Mouse (Mus musculus) midbrain, embryonic 14.5 days (tissue): ENCODE results near the gene Slc41a1. TPM values are rescaled to one million over a fixed set of nuclear protein-coding genes. Genes with fewer than 3 reads are reported as not detected.

ENCODE experiments used
- ATAC-seq: fragments of 200-750 bp; cut with Nextera tagmentation; 2 replicates; pipeline ENCODE4 v1.8.0; 2017; ENCODE audit warnings: moderate number of reproducible peaks, moderate library complexity; ENCODE audit not compliant: low FRiP score, low TSS enrichment
- DNase-seq: peaks from one replicate; pipeline ENCODE4 v3.0.0-alpha.2; 2015
- H3K27ac ChIP-seq: fragments of 300-500 bp; sonication (generic); replicated peaks from 2 replicates; pipeline ENCODE4 v1.5.1; 2014; ENCODE audit warnings: mild to moderate bottlenecking, low read depth, low read length, moderate library complexity
- H3K27me3 ChIP-seq: fragments of 300-500 bp; sonication (generic); 2 replicates; pipeline ENCODE4 v1.6.1; 2014; ENCODE audit warnings: low read length, control low read depth, mixed read lengths; ENCODE audit not compliant: control insufficient read depth, insufficient read depth
- H3K36me3 ChIP-seq: fragments of 300-500 bp; sonication (generic); 2 replicates; pipeline ENCODE4 v1.6.1; 2014; ENCODE audit warnings: low read length, control low read depth; ENCODE audit not compliant: control insufficient read depth, insufficient read depth
- H3K4me1 ChIP-seq: fragments of 300-500 bp; sonication (generic); 2 replicates; pipeline ENCODE4 v1.6.1; 2014; ENCODE audit warnings: mild to moderate bottlenecking, antibody characterized with exemption, low read length, control low read depth; ENCODE audit not compliant: control insufficient read depth, insufficient read depth
- H3K4me2 ChIP-seq: fragments of 300-500 bp; sonication (generic); 2 replicates; pipeline ENCODE4 v1.6.1; 2014; ENCODE audit warnings: mild to moderate bottlenecking, low read length, moderate library complexity
- H3K4me3 ChIP-seq: fragments of 300-500 bp; sonication (generic); replicated peaks from 2 replicates; pipeline ENCODE4 v1.5.1; 2014; ENCODE audit warnings: low read depth, low read length
- H3K9ac ChIP-seq: fragments of 300-500 bp; sonication (generic); replicated peaks from 2 replicates; pipeline ENCODE4 v1.6.1; 2014; ENCODE audit warnings: mild to moderate bottlenecking, low read length, moderate library complexity
- H3K9me3 ChIP-seq: fragments of 300-500 bp; sonication (generic); 2 replicates; pipeline ENCODE4 v1.6.1; 2016; ENCODE audit warnings: low read length, control low read depth, mixed read lengths; ENCODE audit not compliant: control insufficient read depth
- WGBS: fragments of 180-500 bp; shearing (Covaris S2); extraction: QIAGEN DNeasy Blood & Tissue Kit; methylation state at CpG from one replicate; pipeline ENCODE4 v1.1.7; 2014; 5-methylcytosine and 5-hydroxymethylcytosine counted together
- polyA plus RNA-seq: library from polyadenylated mRNA; unstranded; fragments of >200 nt; fragmentation: Nextera tagmentation; extraction: Ambion mirVana; gene quantifications from 2 replicates; pipeline ENCODE4 v1.2.1, GENCODE M21; 2014

The Slc41a1 gene
- polyA plus RNA-seq, 1 experiment from 2014 or later: 12.9 TPM

DNA sequence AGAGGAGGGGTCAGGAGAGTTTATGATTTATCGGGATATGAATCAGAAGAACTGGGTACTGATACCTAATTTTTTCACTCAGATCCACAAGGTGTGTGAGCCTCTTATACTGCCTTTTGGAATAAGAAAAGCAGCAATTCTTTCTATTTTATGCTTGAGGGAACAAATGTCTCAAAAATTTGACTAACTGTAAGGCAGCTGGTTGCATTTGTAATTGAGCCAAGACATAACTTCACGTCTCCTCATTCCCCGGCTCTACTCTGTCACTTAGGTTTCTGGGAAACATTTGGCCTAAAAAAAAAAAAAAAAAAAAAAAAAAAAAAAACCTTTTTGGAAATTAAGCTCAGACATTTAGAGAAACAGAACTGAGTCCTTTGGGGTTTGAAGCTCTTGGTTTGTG is 59.3 kb downstream of the Slc41a1 start:
- Histone ChIP-seq H3K4me3 (no peak overlapping the region), H3K27me3 (no peaks in the 10 kb centered on the region), H3K4me1 (no peaks in the 10 kb centered on the region), H3K27ac (no peak overlapping the region), H3K36me3 (no peaks in the 10 kb centered on the region), H3K9me3 (no peaks in the 10 kb centered on the region), H3K9ac (no peak overlapping the region), H3K4me2 (no peak overlapping the region)
- 89% methylated on average over 3 of the region's 3 CpGs for WGBS
- DNase-seq (no peak), ATAC-seq (no peak)

DNA sequence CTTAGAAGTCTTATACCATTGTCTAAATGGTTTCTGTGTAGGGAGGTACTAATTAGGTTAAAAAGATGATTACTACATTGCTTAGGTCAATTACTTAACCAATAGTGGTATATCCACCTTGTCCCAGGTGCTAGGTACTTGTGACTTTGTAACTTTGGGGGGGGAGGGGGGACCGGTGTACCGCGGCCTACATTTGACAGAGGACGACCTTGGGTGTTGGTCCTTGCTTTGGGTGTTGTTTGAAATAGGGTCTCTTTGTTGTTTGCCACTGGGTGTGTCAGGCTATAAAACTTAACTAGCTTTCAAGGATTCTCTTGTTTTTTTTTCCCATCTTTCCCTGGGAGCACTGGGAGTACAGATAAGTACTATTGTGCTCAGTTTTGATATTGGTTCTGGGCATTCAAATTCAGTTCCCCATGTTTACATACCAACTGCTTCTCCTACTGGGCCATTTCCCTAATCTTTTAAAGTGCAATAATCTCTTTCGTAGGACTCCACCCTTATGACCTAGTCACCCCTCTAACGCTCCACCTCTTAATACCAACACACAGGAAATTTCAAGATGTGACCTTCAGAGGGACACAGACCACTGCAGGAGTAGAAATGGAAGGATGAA is 62.9 kb downstream of the Slc41a1 start:
- 77% methylated on average over 6 of the region's 6 CpGs for WGBS
- Histone ChIP-seq H3K4me1 (no peaks in the 10 kb centered on the region), H3K9ac (no peak overlapping the region), H3K9me3 (no peaks in the 10 kb centered on the region), H3K27me3 (no peaks in the 10 kb centered on the region), H3K4me2 (no peak overlapping the region), H3K36me3 (no peaks in the 10 kb centered on the region), H3K27ac (no peak overlapping the region), H3K4me3 (no peak overlapping the region)
- ATAC-seq (no peak), DNase-seq (no peak)

DNA sequence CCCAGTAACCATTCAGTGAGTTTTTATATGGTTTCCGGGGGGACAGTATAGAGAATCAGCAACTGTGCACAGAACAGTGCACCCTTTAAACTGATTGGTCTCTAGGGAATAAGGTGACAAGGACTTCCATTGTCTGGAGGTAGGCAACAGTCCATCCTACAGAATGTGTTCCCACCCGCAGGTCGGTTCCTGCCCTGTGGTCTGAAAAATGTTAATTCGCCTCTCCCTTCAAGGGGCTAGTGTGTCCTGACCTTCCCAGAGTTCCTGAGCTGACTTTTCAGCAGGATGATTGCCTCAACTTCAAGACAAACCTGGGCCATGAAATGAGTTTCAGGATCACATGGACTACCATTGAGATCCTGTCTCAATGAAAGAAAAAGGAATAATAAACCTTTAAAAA is 64.1 kb downstream of the Slc41a1 start:
- Histone ChIP-seq H3K9ac (no peak overlapping the region), H3K9me3 (no peaks in the 10 kb centered on the region), H3K4me2 (no peak overlapping the region), H3K36me3 (no peaks in the 10 kb centered on the region), H3K27me3 (no peaks in the 10 kb centered on the region), H3K4me3 (no peak overlapping the region), H3K27ac (no peak overlapping the region), H3K4me1 (no peaks in the 10 kb centered on the region)
- WGBS: 63% methylated on average over 4 of the region's 4 CpGs
- no peak for ATAC-seq
- DNase-seq: no peak

Other genes starting within 250 kb of the Slc41a1 start
- gene Avpr1b, start 228.3 kb upstream of the Slc41a1 start, polyA plus RNA-seq: not detected in 2 replicates
- gene Ctse, start 189.2 kb upstream of the Slc41a1 start, polyA plus RNA-seq: not detected in 2 replicates
- 0.12 and 1.6 TPM in 2 replicates for gene Rab7b, start 138.8 kb upstream of the Slc41a1 start, polyA plus RNA-seq
- 0.04 and 0.13 TPM in 2 replicates for gene Slc26a9, start 83.5 kb upstream of the Slc41a1 start, polyA plus RNA-seq
- gene Pm20d1, start 30.1 kb upstream of the Slc41a1 start, polyA plus RNA-seq: 0.09 and 0.20 TPM in 2 replicates
- gene Rab29, start 39.7 kb downstream of the Slc41a1 start, polyA plus RNA-seq: 3.7 and 8.8 TPM in 2 replicates
- gene Nucks1, start 83.0 kb downstream of the Slc41a1 start, polyA plus RNA-seq: 39.6 and 59.8 TPM in 2 replicates
- 2.6 and 6.4 TPM in 2 replicates for gene Slc45a3, start 135.5 kb downstream of the Slc41a1 start, polyA plus RNA-seq
- gene Elk4, start 180.1 kb downstream of the Slc41a1 start, polyA plus RNA-seq: 14.4 and 17.1 TPM in 2 replicates
- gene Mfsd4a, start 240.6 kb downstream of the Slc41a1 start, polyA plus RNA-seq: 7.5 and 10.2 TPM in 2 replicates